Mouse (Mus musculus): ENCODE results near the gene Foxp2. TPM values are rescaled to one million over a fixed set of nuclear protein-coding genes. Genes with fewer than 3 reads are reported as not detected.

Foxp2 gene
- total and polyA plus RNA-seq, 3 experiments = not detected

GRCm38 (mm10) chr6:14897028-14897427, 4.1 kb upstream of the Foxp2 start:
- H3K4me2 ChIP-seq (ENCODE audit: insufficient read depth, low read depth, poor library complexity, severe bottlenecking) = no peak overlapping the region
- no peak overlapping the region for H3K4me3 ChIP-seq (replicated peaks in 1 of 3; ENCODE audit: low read depth in 2 of 3, low read length in 2 of 3, poor library complexity in 1 of 3)
- H3K9ac ChIP-seq (ENCODE audit: insufficient read depth, low read depth) = no peak overlapping the region
- no peaks in the 10 kb centered on the region for H3K79me2 ChIP-seq (replicated peaks; ENCODE audit: control insufficient read depth, extremely low read depth, insufficient read depth, poor library complexity, severe bottlenecking)
- H3K36me3 ChIP-seq (replicated peaks in 1 of 2; ENCODE audit: control insufficient read depth in 1 of 2, insufficient read depth in 1 of 2, low read length in 1 of 2) = no peaks in the 10 kb centered on the region
- dilution Hi-C loops (cut with MboI; ENCODE audit: extremely low pct_ligation_motif_present, extremely low pct_unique_long_range_greater_than_20kb, low sequenced_read_pairs) = no loop called here
- no peak for DNase-seq (ENCODE audit: extremely low read depth)
- H3K27ac ChIP-seq (ENCODE audit: insufficient read depth, low read depth) = no peak overlapping the region
- TF ChIP-seq ELF1 (IDR thresholded peaks at IDR 0.05; ENCODE audit: low read depth, low read length) (no peak), ZNF384 (IDR thresholded peaks at IDR 0.05; ENCODE audit: low read depth, low read length) (no peak), TCF12 (IDR thresholded peaks at IDR 0.05; ENCODE audit: low read depth, low read length) (no peak), RAD21 (IDR thresholded peaks at IDR 0.05; ENCODE audit: low read depth, low read length) (peak; percentile 65), MAFK (IDR thresholded peaks at IDR 0.05; ENCODE audit: insufficient replicate concordance, low read length) (no peak), CTCF (conservative IDR thresholded peaks at IDR 0.05 in 1 of 2, IDR thresholded peaks at IDR 0.05 in 1 of 2; ENCODE audit: low read depth in 2 of 2, low read length in 2 of 2) (peak in 1 of 2 experiments; percentile 53; a peak in 2 of 4 replicates), BHLHE40 (IDR thresholded peaks at IDR 0.05; ENCODE audit: low read depth, low read length) (no peak), RCOR1 (conservative IDR thresholded peaks at IDR 0.05; ENCODE audit: low read depth, low read length) (no peak), TBP (conservative IDR thresholded peaks at IDR 0.05; ENCODE audit: low read depth, low read length) (no peak), POLR2A (IDR thresholded peaks at IDR 0.05; ENCODE audit: low read depth, low read length) (no peak), POLR2AphosphoS2 (IDR thresholded peaks at IDR 0.05; ENCODE audit: low read depth, low read length) (no peak), JUND (conservative IDR thresholded peaks at IDR 0.05; ENCODE audit: low read depth, low read length) (no peak), CHD1 (IDR thresholded peaks at IDR 0.05; ENCODE audit: low read depth, low read length) (no peak), SMC3 (IDR thresholded peaks at IDR 0.05; ENCODE audit: low read depth, low read length) (peak; percentile 25; the same call in 1 of the 2 replicates), NRF1 (IDR thresholded peaks at IDR 0.05; ENCODE audit: low read depth, low read length) (no peak), GABPA (IDR thresholded peaks at IDR 0.05; ENCODE audit: insufficient replicate concordance, low read depth, low read length) (no peak), NELFE (IDR thresholded peaks at IDR 0.05; ENCODE audit: low read depth, low read length) (no peak)
- peaks cover 19% of the 10 kb centered on the region for H3K9me3 ChIP-seq (replicated peaks; ENCODE audit: low read length)
- in situ Hi-C loops (cut with MboI; ENCODE audit: low pct_ligation_motif_present, low pct_unique_long_range_greater_than_20kb, low sequenced_read_pairs) = no loop called here
- H3K27me3 ChIP-seq (replicated peaks) = no peaks in the 10 kb centered on the region
- H3K4me1 ChIP-seq (ENCODE audit: control insufficient read depth in 1 of 2, insufficient read depth in 2 of 2) = peaks cover 0 to under 1% of the 10 kb centered on the region in 2 experiments; a peak in 1 of 4 replicates

- Histone ChIP-seq H3K79me2 (replicated peaks; ENCODE audit: control insufficient read depth, extremely low read depth, insufficient read depth, poor library complexity, severe bottlenecking) (no peaks in the 10 kb centered on the region), H3K4me3 (replicated peaks in 1 of 3; ENCODE audit: low read depth in 2 of 3, low read length in 2 of 3, poor library complexity in 1 of 3) (no peak overlapping the region), H3K27me3 (replicated peaks) (no peaks in the 10 kb centered on the region), H3K9me3 (replicated peaks; ENCODE audit: low read length) (peaks cover 21% of the 10 kb centered on the region), H3K27ac (ENCODE audit: insufficient read depth, low read depth) (no peak overlapping the region), H3K4me1 (ENCODE audit: control insufficient read depth in 1 of 2, insufficient read depth in 2 of 2) (peaks cover under 1 to 9% of the 10 kb centered on the region in 2 experiments; a peak in 3 of 4 replicates), H3K9ac (ENCODE audit: insufficient read depth, low read depth) (no peak overlapping the region), H3K36me3 (replicated peaks in 1 of 2; ENCODE audit: control insufficient read depth in 1 of 2, insufficient read depth in 1 of 2, low read length in 1 of 2) (no peaks in the 10 kb centered on the region), H3K4me2 (ENCODE audit: insufficient read depth, low read depth, poor library complexity, severe bottlenecking) (no peak overlapping the region)
- TF ChIP-seq POLR2AphosphoS2 (IDR thresholded peaks at IDR 0.05; ENCODE audit: low read depth, low read length) (no peak), SIN3A (IDR thresholded peaks at IDR 0.05; ENCODE audit: low read length) (no peak), ZNF384 (IDR thresholded peaks at IDR 0.05; ENCODE audit: low read depth, low read length) (no peak), CHD2 (IDR thresholded peaks at IDR 0.05; ENCODE audit: low read length) (no peak), E2F4 (IDR thresholded peaks at IDR 0.05; ENCODE audit: insufficient replicate concordance, low read depth, low read length) (no peak), NELFE (IDR thresholded peaks at IDR 0.05; ENCODE audit: low read depth, low read length) (no peak), MAZ (IDR thresholded peaks at IDR 0.05; ENCODE audit: low read depth, low read length) (no peak), ZC3H11A (IDR thresholded peaks at IDR 0.05; ENCODE audit: low read depth, low read length) (no peak), TCF12 (IDR thresholded peaks at IDR 0.05; ENCODE audit: low read depth, low read length) (no peak), ZKSCAN1 (IDR thresholded peaks at IDR 0.05; ENCODE audit: borderline replicate concordance, low read depth, low read length) (no peak), IRF4 (IDR thresholded peaks at IDR 0.05; ENCODE audit: low read depth, low read length) (no peak)
- dilution Hi-C loops (cut with MboI; ENCODE audit: extremely low pct_ligation_motif_present, extremely low pct_unique_long_range_greater_than_20kb, low sequenced_read_pairs) (no loop called here), in situ Hi-C loops (cut with MboI; ENCODE audit: low pct_ligation_motif_present, low pct_unique_long_range_greater_than_20kb, low sequenced_read_pairs) (no loop called here)
- DNase-seq (ENCODE audit: extremely low read depth) = no peak
These were observed 2.9 kb upstream of the Foxp2 start for GRCm38 (mm10) chr6:14898096-14898855.

Data from CH12.LX (cell line).